11 mouse cellular contexts compared by ENCODE assay signal in the genomic region with DNA sequence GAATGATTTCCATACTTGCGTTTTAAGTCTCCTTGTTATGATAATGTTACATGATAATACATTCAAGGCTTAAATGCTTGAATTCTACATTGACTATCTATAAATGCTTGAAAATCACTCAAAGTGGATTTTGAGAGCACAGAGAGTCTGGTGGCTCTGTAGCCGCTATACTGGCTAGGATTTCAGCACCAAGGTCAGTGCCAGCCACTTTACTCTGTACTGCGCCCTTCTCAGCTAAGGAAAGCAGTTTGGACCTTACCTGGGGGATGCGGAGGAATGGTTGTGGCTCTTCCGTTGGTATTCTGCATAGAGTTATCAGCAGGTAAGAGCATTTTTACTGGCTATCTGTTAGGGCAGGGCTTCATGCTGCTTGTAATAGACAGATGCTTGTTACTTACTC.
A peak's percentile ranks its signal among the peaks of the same experiment; 100 is the strongest.
DNase-seq lines count a peak whose midpoint lies in the region; ATAC-seq and TF ChIP-seq lines count a peak whose summit lies in the region.
"Had no signal": no experiment of that assay in that cellular context is flagged by ENCODE, and none has a peak within 500 bp of the region (broad histone marks: within the 10 kb centered on the region; RNA-seq: fewer than 3 reads in every experiment).

No protein-coding gene starts in this region.

- intact Hi-C loops in heart, postnatal 14 days (cut with DNase I) = no loop called here

- H3K36me3 ChIP-seq in heart, embryonic 11.5 days (ENCODE audit: control insufficient read depth, insufficient read depth, low read length) = no peaks in the 10 kb centered on the region
- H3K36me3 ChIP-seq in midbrain, embryonic 11.5 days (ENCODE audit: control insufficient read depth, insufficient read depth, low read length) = no peaks in the 10 kb centered on the region
- no peaks in the 10 kb centered on the region for H3K36me3 ChIP-seq in midbrain, postnatal 0 days (ENCODE audit: insufficient read depth, low read length)
- no peaks in the 10 kb centered on the region for H3K36me3 ChIP-seq in forebrain, embryonic 15.5 days
- H3K36me3 ChIP-seq: limb, embryonic 13.5 days had no signal

- H3K27me3 ChIP-seq in heart, embryonic 11.5 days (ENCODE audit: control insufficient read depth, insufficient read depth, low read length) = no peaks in the 10 kb centered on the region
- H3K27me3 ChIP-seq in midbrain, embryonic 11.5 days (ENCODE audit: control insufficient read depth, insufficient read depth, low read length) = no peaks in the 10 kb centered on the region
- no peaks in the 10 kb centered on the region for H3K27me3 ChIP-seq in midbrain, postnatal 0 days (ENCODE audit: insufficient read depth, low read length)
- H3K27me3 ChIP-seq in forebrain, embryonic 15.5 days = no peaks in the 10 kb centered on the region
- H3K27me3 ChIP-seq: limb, embryonic 13.5 days had no signal

- 21% methylated on average over 5 of the region's 5 CpGs for WGBS in heart, embryonic 11.5 days (ENCODE audit: insufficient replicate concordance)
- WGBS in midbrain, embryonic 11.5 days = 23% methylated on average over 5 of the region's 5 CpGs
- 26% methylated on average over 5 of the region's 5 CpGs for WGBS in midbrain, postnatal 0 days
- WGBS in forebrain, embryonic 15.5 days = 27% methylated on average over 5 of the region's 5 CpGs

- no peak for ATAC-seq in heart, embryonic 11.5 days (replicated peaks; ENCODE audit: insufficient number of reproducible peaks, low FRiP score, low TSS enrichment)
- ATAC-seq in midbrain, embryonic 11.5 days (ENCODE audit: low FRiP score) = no peak
- no peak for ATAC-seq in midbrain, postnatal 0 days (ENCODE audit: low FRiP score)
- ATAC-seq in forebrain, embryonic 15.5 days (replicated peaks) = no peak

- peak; percentile 3 to 34 for DNase-seq in heart, postnatal 14 days
- peak; percentile 89 for DNase-seq in midbrain, embryonic 11.5 days (ENCODE audit: low spot score, missing footprints)
- DNase-seq in midbrain, postnatal 0 days (ENCODE audit: low spot score) = no peak
- DNase-seq in embryo, embryonic 10.5 days (ENCODE audit: low spot score) = peak; percentile 79
- peak; percentile 16 for DNase-seq in ovary, postnatal 14 days (ENCODE audit: low spot score)
- no peak for DNase-seq in cerebellum, postnatal 14 days
- DNase-seq: right cerebral cortex, postnatal 4 days had no signal

- no peak overlapping the region for H3K9ac ChIP-seq in heart, embryonic 11.5 days (ENCODE audit: low read depth, low read length)
- no peak overlapping the region for H3K9ac ChIP-seq in midbrain, embryonic 11.5 days (ENCODE audit: low read length)
- H3K9ac ChIP-seq in midbrain, postnatal 0 days (replicated peaks; ENCODE audit: low read length, poor library complexity, severe bottlenecking) = no peak overlapping the region
- no peak overlapping the region for H3K9ac ChIP-seq in forebrain, embryonic 15.5 days (replicated peaks)
- H3K9ac ChIP-seq: limb, embryonic 13.5 days had no signal

- H3K4me1 ChIP-seq in heart, embryonic 11.5 days (ENCODE audit: control insufficient read depth, insufficient read depth, low read length) = no peaks in the 10 kb centered on the region
- H3K4me1 ChIP-seq in midbrain, embryonic 11.5 days (ENCODE audit: control insufficient read depth, insufficient read depth, low read length) = no peaks in the 10 kb centered on the region
- no peaks in the 10 kb centered on the region for H3K4me1 ChIP-seq in midbrain, postnatal 0 days (ENCODE audit: insufficient read depth, low read length)
- no peaks in the 10 kb centered on the region for H3K4me1 ChIP-seq in forebrain, embryonic 15.5 days
- H3K4me1 ChIP-seq: limb, embryonic 13.5 days had no signal

- no peaks in the 10 kb centered on the region for H3K9me3 ChIP-seq in heart, embryonic 11.5 days (replicated peaks; ENCODE audit: control insufficient read depth, low read length)
- no peaks in the 10 kb centered on the region for H3K9me3 ChIP-seq in midbrain, embryonic 11.5 days (ENCODE audit: control insufficient read depth, low read length)
- H3K9me3 ChIP-seq in midbrain, postnatal 0 days (ENCODE audit: low read length) = no peaks in the 10 kb centered on the region
- H3K9me3 ChIP-seq in forebrain, embryonic 15.5 days = no peaks in the 10 kb centered on the region
- H3K9me3 ChIP-seq: limb, embryonic 13.5 days had no signal

- no peak overlapping the region for H3K4me3 ChIP-seq in heart, embryonic 11.5 days (ENCODE audit: low read depth, low read length)
- no peak overlapping the region for H3K4me3 ChIP-seq in midbrain, embryonic 11.5 days (ENCODE audit: low read depth, low read length)
- H3K4me3 ChIP-seq in midbrain, postnatal 0 days (ENCODE audit: low read depth, low read length) = no peak overlapping the region
- H3K4me3 ChIP-seq in forebrain, embryonic 15.5 days = no peak overlapping the region
- H3K4me3 ChIP-seq: erythroblast, embryonic 14.5 days; limb, embryonic 13.5 days had no signal

- TF ChIP-seq CTCF in midbrain, postnatal 0 days (IDR thresholded peaks at IDR 0.05) = no peak

- no peak overlapping the region for H3K4me2 ChIP-seq in heart, embryonic 11.5 days
- no peak overlapping the region for H3K4me2 ChIP-seq in midbrain, embryonic 11.5 days
- H3K4me2 ChIP-seq in midbrain, postnatal 0 days (ENCODE audit: low read depth, low read length, poor library complexity, severe bottlenecking) = no peak overlapping the region
- H3K4me2 ChIP-seq in forebrain, embryonic 15.5 days (replicated peaks) = no peak overlapping the region
- H3K4me2 ChIP-seq: limb, embryonic 13.5 days had no signal

- H3K27ac ChIP-seq in heart, embryonic 11.5 days (ENCODE audit: low read depth, low read length) = no peak overlapping the region
- H3K27ac ChIP-seq in midbrain, embryonic 11.5 days (ENCODE audit: low read depth, low read length) = no peak overlapping the region
- H3K27ac ChIP-seq in midbrain, postnatal 0 days (ENCODE audit: low read depth, low read length) = no peak overlapping the region
- no peak overlapping the region for H3K27ac ChIP-seq in forebrain, embryonic 15.5 days (replicated peaks)
- H3K27ac ChIP-seq: limb, embryonic 13.5 days had no signal

Comparison
In these comparisons a context has a peak if more than half of its experiments do, and no peak if none do; other contexts are left out.
1. DNase-seq: peak in heart, postnatal 14 days (2 of 2), midbrain, embryonic 11.5 days (single experiment), embryo, embryonic 10.5 days (single experiment) and ovary, postnatal 14 days (single experiment); none in midbrain, postnatal 0 days (single experiment) and cerebellum, postnatal 14 days (0 of 2).